Mouse (Mus musculus): ENCODE measurements around the gene Actr1b. TPM values are rescaled to one million over a fixed set of nuclear protein-coding genes. Genes with fewer than 3 reads are reported as not detected.

Actr1b gene
- polyA plus RNA-seq, 1 experiment from 2014 or later: 74.1 TPM

GRCm38 (mm10) chr1:36656233-36656632 lies 58.0 kb downstream of the Actr1b start:
- H3K9me3 ChIP-seq (ENCODE audit: control insufficient read depth, low read length): no peaks in the 10 kb centered on the region
- no peaks in the 10 kb centered on the region for H3K27me3 ChIP-seq (replicated peaks; ENCODE audit: control insufficient read depth, insufficient read depth, low read length)
- ATAC-seq (replicated peaks; ENCODE audit: low FRiP score) (no peak), DNase-seq (ENCODE audit: low spot score) (no peak)
- peaks cover 24% of the 10 kb centered on the region for H3K4me1 ChIP-seq (replicated peaks; ENCODE audit: control insufficient read depth, insufficient read depth, low read length)
- no peaks in the 10 kb centered on the region for H3K36me3 ChIP-seq (ENCODE audit: control insufficient read depth, insufficient read depth, low read length)
- no peak overlapping the region for H3K9ac ChIP-seq (ENCODE audit: low read depth, low read length)
- H3K4me3 ChIP-seq (ENCODE audit: low read depth, low read length): no peak overlapping the region
- WGBS: 44% methylated on average over 3 of the region's 3 CpGs
- H3K4me2 ChIP-seq: no peak overlapping the region
- H3K27ac ChIP-seq (ENCODE audit: low read depth, low read length): no peak overlapping the region

DNA sequence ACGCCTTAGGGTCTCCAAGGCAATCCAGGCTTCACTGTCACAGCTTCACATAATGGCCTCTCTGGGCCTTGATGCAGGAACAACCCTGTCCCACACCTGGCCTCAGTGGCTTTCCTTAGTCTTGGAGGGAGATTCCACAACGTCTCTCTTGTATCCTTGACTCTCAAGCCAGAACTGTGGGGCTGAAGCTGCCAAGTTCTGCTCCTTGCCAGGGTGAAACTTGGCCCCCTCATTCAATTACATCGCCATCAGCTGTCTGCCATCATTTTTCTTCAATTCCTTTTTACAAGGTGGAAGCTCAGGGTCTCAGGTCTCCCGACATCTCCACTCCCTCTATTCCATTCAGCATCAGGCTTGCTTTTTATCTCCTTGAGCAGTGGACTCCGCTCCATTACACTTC lies 59.2 kb downstream of the Actr1b start:
- Histone ChIP-seq H3K9me3 (ENCODE audit: control insufficient read depth, low read length) (no peaks in the 10 kb centered on the region), H3K9ac (ENCODE audit: low read depth, low read length) (no peak overlapping the region), H3K4me3 (ENCODE audit: low read depth, low read length) (no peak overlapping the region), H3K4me2 (no peak overlapping the region), H3K36me3 (ENCODE audit: control insufficient read depth, insufficient read depth, low read length) (no peaks in the 10 kb centered on the region), H3K27ac (ENCODE audit: low read depth, low read length) (no peak overlapping the region), H3K4me1 (replicated peaks; ENCODE audit: control insufficient read depth, insufficient read depth, low read length) (peaks cover 24% of the 10 kb centered on the region), H3K27me3 (replicated peaks; ENCODE audit: control insufficient read depth, insufficient read depth, low read length) (no peaks in the 10 kb centered on the region)
- ATAC-seq (replicated peaks; ENCODE audit: low FRiP score) (no peak), DNase-seq (ENCODE audit: low spot score) (no peak)
- WGBS: 83% methylated on average over 5 of the region's 5 CpGs

Small RNA genes within 50 kb of the gene (microRNA-seq; reads per million reads assigned to microRNA genes)
- not detected for gene Gm24133 (ENCODE audit: borderline number of aligned reads)

Other genes starting within 250 kb of the Actr1b start
- gene Cnnm4, start 242.8 kb downstream of the Actr1b start, polyA plus RNA-seq (2014; fragmentation: Nextera tagmentation; extraction: Ambion mirVana): 5.9 and 6.4 TPM in 2 replicates
- 3.3 and 3.8 TPM in 2 replicates for gene Cnnm3, start 202.6 kb downstream of the Actr1b start, polyA plus RNA-seq (2014; fragmentation: Nextera tagmentation; extraction: Ambion mirVana)
- gene Ankrd23, start 177.5 kb downstream of the Actr1b start, polyA plus RNA-seq (2014; fragmentation: Nextera tagmentation; extraction: Ambion mirVana): 11.0 and 13.4 TPM in 2 replicates
- gene Gm42417, start 175.0 kb downstream of the Actr1b start, polyA plus RNA-seq (2014; fragmentation: Nextera tagmentation; extraction: Ambion mirVana): not detected in 2 replicates
- 18.2 and 22.1 TPM in 2 replicates for gene Ankrd39, start 167.0 kb downstream of the Actr1b start, polyA plus RNA-seq (2014; fragmentation: Nextera tagmentation; extraction: Ambion mirVana)
- gene Sema4c, start 156.1 kb downstream of the Actr1b start, polyA plus RNA-seq (2014; fragmentation: Nextera tagmentation; extraction: Ambion mirVana): 0.77 and 0.78 TPM in 2 replicates
- gene Fam178b, start 31.2 kb downstream of the Actr1b start, polyA plus RNA-seq (2014; fragmentation: Nextera tagmentation; extraction: Ambion mirVana): 0.22 and 0.30 TPM in 2 replicates
- 752 and 790 TPM in 2 replicates for gene Cox5b, start 23.0 kb downstream of the Actr1b start, polyA plus RNA-seq (2014; fragmentation: Nextera tagmentation; extraction: Ambion mirVana)
- not detected in 2 replicates for gene 4933424G06Rik, start 4.3 kb downstream of the Actr1b start, polyA plus RNA-seq (2014; fragmentation: Nextera tagmentation; extraction: Ambion mirVana)
- gene Zap70, start 47.4 kb upstream of the Actr1b start, polyA plus RNA-seq (2014; fragmentation: Nextera tagmentation; extraction: Ambion mirVana): 0.16 and 0.19 TPM in 2 replicates
- gene Tmem131, start 229.2 kb upstream of the Actr1b start, polyA plus RNA-seq (2014; fragmentation: Nextera tagmentation; extraction: Ambion mirVana): 19.1 and 19.8 TPM in 2 replicates